Mouse (Mus musculus) granulocyte monocyte progenitor cell, adult 5-6 weeks (primary cell): Measurements from ENCODE around the gene BC034090. TPM values are rescaled to one million over a fixed set of nuclear protein-coding genes. Genes with fewer than 3 reads are reported as not detected.
"Not testable (repeated sequence)": the region's sequence is repeated elsewhere in the genome, so short reads cannot be mapped to it uniquely, and the experiment has no call there.

ENCODE experiments used
- ATAC-seq: replicated peaks from 2 replicates; pipeline ENCODE4 v1.8.0; 2016; ENCODE audit warnings: mild to moderate bottlenecking, moderate TSS enrichment, inconsistent platforms; ENCODE audit not compliant: poor library complexity, severe bottlenecking
- total RNA-seq, 2 experiments: library from RNA; stranded (forward) in 1 of 2; stranded (reverse) in 1 of 2; fragments of 200-712, 200-1000 nt in 1 of 2; fragments of >200 nt in 1 of 2; fragmentation: Nextera tagmentation in 1 of 2; gene quantifications; 2 replicates each; pipeline ENCODE4 v1.2.3; 2014 to 2017

The BC034090 gene
- 2.5 TPM in 1 of 2 replicates, not detected in the other for total RNA-seq (2014; fragmentation: Nextera tagmentation)
- total RNA-seq (2017): 0.13 TPM in 1 of 2 replicates, not detected in the other

- peak; percentile 43 for ATAC-seq
Observed at GRCm38 (mm10) chr1:155243797-155244770, at the start of gene BC034090. BC034090 (minus strand) TSS chr1:155244444.

GRCm38 (mm10) chr1:155293446-155293845 lies 49.2 kb upstream of the BC034090 start:
- ATAC-seq: peak; percentile 79

DNA sequence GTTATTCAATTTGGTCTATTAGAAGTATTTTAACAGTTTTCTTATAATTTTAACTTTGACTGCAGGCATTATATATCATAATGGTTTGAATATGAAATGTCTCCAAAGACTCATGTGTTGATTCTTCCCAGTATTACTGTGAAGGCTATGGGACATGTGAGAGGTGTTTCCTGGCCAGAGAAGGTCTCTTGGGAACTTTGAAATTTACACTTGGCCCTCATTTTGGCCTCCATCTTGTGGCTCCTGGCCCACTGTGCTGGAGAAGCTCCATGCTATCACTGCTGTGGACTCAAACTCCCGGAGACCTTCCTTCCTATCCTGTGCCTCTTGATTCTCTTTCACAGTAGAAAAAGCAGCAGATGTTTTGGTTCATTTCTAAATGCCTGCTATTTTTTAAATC lies 45.2 kb upstream of the BC034090 start:
- no peak for ATAC-seq

DNA sequence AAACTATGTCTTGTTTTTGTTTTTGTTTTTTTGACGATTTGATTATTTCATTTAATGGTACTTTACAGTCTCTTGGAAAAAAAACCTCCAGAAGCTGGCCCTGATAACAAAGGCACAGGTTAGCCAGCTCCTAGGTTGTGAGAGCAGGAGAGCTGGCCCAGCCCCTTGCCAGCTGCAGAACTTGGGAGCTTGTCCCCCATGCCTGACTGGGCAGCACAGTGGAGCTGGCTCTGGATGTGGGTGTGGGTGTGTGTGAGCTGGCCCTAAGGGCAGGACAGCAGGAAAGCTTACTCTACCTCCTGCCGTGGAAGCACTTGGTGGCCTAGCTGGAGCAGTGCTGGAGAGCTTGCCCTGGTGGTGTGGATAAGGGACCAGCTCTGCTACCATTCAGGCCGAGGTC lies 43.8 kb upstream of the BC034090 start:
- no peak for ATAC-seq

- ATAC-seq: peak; percentile 81
Observed at GRCm38 (mm10) chr1:155283808-155284207, 39.6 kb upstream of the BC034090 start.

DNA sequence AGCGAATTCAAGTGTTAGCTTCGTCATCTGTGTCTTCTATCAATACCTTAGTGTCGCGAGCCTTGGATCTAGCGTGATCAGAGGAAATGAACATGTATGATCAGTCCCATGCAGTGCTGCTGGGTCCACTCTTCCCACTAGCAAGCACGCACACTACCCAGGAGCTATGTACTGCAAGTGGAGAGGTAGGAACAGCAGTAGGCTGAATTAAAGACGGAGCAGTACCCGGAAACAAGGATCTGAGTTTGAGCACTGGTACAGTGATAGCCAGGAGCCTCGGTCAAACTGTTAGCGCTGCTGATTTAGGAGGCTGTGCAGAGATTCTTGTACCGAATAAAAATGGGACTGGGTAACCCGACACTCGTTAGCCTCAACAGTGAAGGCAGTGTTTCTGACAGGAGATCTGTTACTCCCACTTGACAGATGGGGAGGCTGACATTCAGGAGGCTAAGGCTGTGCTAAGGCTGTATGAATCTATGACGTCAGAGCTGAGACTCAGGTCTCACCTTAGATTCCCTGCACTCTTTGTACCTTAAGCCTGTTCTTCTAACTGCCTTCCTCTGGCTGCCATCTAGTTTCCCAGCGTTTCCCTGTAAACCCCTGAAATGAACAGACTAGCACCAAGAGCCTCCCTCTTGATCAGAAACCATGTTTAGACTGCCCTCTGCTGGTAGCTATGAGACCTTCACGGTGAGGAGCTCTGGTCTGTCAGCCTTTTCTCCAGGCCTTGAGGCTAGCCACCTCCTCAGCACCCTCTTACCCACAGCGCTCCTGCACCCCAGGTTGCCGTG lies 37.0 kb upstream of the BC034090 start:
- ATAC-seq: peak; percentile 88

DNA sequence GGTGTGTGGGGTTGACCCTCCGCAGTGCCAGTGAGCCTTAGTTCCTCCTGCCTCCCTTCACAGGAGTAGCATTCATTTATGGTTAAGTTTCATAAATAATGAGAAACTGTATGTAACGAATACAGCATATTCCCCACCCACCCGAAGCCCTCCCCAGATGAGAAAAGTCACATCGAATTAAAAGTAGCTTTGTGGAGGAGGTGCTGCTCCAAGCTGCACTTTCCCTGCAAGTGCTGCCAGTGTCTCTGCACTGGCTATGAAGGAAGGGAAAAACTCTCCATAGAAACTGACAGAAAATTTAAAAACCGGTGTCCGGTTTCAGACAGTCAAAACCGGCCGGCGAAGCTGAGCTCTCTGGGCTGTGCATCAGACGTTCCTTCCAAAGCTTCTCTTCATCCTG lies 36.1 kb upstream of the BC034090 start:
- no peak for ATAC-seq

DNA sequence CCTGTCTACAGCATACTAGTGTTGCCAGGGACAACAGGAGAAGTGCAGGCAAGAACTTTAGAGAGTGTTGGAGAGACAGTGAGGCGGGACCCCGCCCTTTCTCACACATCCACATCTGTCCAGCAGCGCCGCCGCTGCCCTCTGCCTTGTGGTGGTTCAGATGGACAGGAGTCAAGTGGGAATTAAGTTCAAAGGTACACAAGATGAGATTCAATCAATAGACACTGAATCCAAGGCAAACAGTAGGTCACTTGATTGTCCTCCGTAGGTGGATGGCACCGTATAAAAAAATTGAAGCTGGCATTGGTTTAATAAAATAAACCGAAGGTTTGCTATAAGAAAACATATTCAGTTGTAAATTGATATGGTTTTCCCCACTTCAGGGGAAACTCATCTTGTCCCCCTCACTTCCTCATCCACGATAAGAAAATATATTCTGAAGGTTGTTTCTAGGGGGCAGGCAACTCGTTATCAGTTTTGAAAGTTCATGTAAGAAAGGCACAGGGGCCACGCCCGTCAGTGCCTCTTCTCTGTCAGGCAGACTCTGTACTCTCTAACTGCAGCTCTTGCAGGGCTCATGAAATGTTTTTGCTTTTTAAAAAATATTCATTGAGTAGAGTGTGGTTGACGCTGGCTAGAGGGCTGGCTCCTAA lies 32.3 kb upstream of the BC034090 start:
- ATAC-seq: no peak

GRCm38 (mm10) chr1:155275793-155276192 lies 31.5 kb upstream of the BC034090 start:
- no peak for ATAC-seq

GRCm38 (mm10) chr1:155274976-155275375 lies 30.7 kb upstream of the BC034090 start:
- no peak for ATAC-seq

GRCm38 (mm10) chr1:155272953-155273352 lies 28.7 kb upstream of the BC034090 start:
- peak; percentile 99 for ATAC-seq

GRCm38 (mm10) chr1:155262496-155262895 lies 18.3 kb upstream of the BC034090 start:
- ATAC-seq: not testable (repeated sequence)

GRCm38 (mm10) chr1:155254309-155254708 lies 10.1 kb upstream of the BC034090 start:
- ATAC-seq: no peak

DNA sequence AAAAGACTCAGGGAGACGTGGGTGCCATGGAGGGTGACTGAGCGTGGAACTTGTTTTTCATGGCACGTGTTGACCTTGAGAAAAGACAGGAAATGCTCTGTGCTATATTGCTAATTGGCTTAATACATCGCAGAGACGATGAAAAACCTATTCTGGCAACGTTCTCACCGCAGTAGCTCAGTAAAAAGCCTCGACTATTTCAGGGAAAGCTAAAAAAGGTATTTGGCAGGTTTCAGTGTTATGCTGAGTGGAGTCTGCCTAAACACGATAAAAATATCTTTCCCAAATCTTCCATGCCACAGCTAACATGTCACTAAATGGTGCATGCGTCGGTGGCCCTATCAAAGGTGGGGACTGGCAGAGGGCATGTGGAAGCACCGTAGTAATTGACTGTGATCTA lies 8.9 kb upstream of the BC034090 start:
- ATAC-seq: no peak

- no peak for ATAC-seq
Observed at GRCm38 (mm10) chr1:155252631-155253121, 8.4 kb upstream of the BC034090 start.

DNA sequence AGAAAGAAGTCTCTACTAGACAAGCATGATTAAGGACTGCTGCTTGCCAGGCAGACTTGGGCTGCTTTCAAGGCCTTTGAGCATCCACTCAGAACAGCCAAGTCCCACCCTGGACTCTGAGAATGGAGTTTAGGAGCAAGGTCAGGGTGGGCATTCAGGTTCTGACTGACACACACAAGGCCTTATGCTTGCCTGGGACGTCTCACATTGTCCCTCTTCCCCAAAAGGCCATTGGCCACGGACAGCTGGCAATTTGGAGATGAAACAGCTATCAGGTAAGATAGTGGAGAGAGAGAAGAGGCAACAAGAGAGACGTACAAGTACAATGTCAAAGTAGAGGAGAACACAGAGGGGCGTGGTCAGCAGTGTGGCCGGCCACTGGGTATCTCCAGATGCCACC lies 7.4 kb upstream of the BC034090 start:
- ATAC-seq: no peak

- ATAC-seq: no peak
Observed at GRCm38 (mm10) chr1:155250531-155251135, 6.4 kb upstream of the BC034090 start.

DNA sequence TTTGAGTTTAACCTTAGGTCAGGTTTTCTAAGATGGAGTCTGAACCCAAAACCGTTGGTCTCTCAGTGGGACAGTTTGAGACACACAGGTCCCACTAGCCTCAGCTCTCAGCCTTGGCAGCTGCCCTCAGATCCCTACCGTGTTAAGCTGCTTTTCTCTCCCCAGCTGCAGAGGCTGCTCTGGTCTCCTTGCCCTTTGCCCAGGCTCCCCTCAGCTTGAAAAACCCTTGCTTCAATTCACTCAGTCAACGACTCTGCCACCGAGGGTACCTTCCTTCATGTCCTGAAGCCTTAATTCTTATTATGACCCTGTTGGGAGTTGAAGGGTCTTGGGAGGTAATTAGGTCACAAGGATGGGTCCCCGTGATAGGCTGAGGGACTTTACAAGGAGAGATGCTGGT lies 5.7 kb upstream of the BC034090 start:
- ATAC-seq: no peak

- ATAC-seq: no peak
Observed at GRCm38 (mm10) chr1:155248041-155248440, 3.8 kb upstream of the BC034090 start.

- no peak for ATAC-seq
Observed at GRCm38 (mm10) chr1:155247441-155247840, 3.2 kb upstream of the BC034090 start.
